Comparison of ENCODE assay signal across 12 mouse cellular contexts in the genomic region with DNA sequence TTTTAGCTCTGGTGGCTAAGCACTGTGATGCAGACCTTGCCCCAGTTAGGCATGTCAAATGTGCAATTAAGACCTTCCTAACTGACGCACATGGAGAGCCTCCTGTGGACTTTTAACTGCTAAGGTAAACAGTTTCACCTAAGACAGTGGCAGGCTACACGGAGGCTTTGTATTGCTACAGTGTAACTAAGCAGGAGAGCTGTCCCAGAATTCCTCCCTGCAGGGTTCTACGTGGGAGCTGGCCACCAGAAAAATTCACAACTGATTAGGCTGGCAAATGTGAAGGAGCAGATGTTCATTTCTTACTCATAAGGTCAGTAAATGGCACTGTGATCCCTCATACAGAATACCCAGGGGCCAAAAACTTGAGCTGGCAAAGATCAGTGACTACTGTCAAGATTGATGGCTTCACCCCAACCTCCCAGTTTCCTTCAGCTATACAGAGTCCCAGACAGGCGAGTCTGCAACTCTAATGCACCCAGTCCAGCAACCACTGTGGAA.
A peak's percentile ranks its signal among the peaks of the same experiment; 100 is the strongest.
DNase-seq lines count a peak whose midpoint lies in the region; ATAC-seq and TF ChIP-seq lines count a peak whose summit lies in the region.
"Had no signal": no experiment of that assay in that cellular context is flagged by ENCODE, and none has a peak within 500 bp of the region (broad histone marks: within the 10 kb centered on the region; RNA-seq: fewer than 3 reads in every experiment).

No protein-coding gene starts in this region.

- no peak overlapping the region for H3K4me2 ChIP-seq in heart, embryonic 12.5 days
- no peak overlapping the region for H3K4me2 ChIP-seq in lung, embryonic 14.5 days
- no peak overlapping the region for H3K4me2 ChIP-seq in hindbrain, embryonic 16.5 days (ENCODE audit: low read length)
- H3K4me2 ChIP-seq in stomach, embryonic 14.5 days (replicated peaks; ENCODE audit: low read depth, low read length) = no peak overlapping the region

- WGBS in heart, embryonic 12.5 days = 31% methylated on average over 4 of the region's 4 CpGs
- 14% methylated on average over 4 of the region's 4 CpGs for WGBS in lung, embryonic 14.5 days
- WGBS in hindbrain, embryonic 16.5 days = 43% methylated on average over 4 of the region's 4 CpGs
- 20% methylated on average over 4 of the region's 4 CpGs for WGBS in stomach, embryonic 14.5 days

- no peak for ATAC-seq in heart, embryonic 12.5 days (ENCODE audit: insufficient number of reproducible peaks, low FRiP score)
- ATAC-seq in lung, embryonic 14.5 days (ENCODE audit: insufficient read depth) = peak; percentile 52; the same call in 1 of the 2 replicates
- ATAC-seq in hindbrain, embryonic 16.5 days = peak; percentile 83
- ATAC-seq in stomach, embryonic 14.5 days (ENCODE audit: insufficient number of reproducible peaks, insufficient read depth, low FRiP score, low read depth) = peak; percentile 73; the same call in 1 of the 2 replicates

- H3K9me3 ChIP-seq in heart, embryonic 12.5 days (replicated peaks) = no peaks in the 10 kb centered on the region
- no peaks in the 10 kb centered on the region for H3K9me3 ChIP-seq in lung, embryonic 14.5 days (ENCODE audit: low read depth, low read length)
- no peaks in the 10 kb centered on the region for H3K9me3 ChIP-seq in hindbrain, embryonic 16.5 days (ENCODE audit: control insufficient read depth, low read length)
- H3K9me3 ChIP-seq in stomach, embryonic 14.5 days (ENCODE audit: control insufficient read depth, low read depth, low read length) = no peaks in the 10 kb centered on the region

- no peak for DNase-seq in heart, adult 8-10 months (ENCODE audit: low spot score)
- peak; percentile 12 for DNase-seq in lung, embryonic 14.5 days
- DNase-seq in lung, adult 18-20 months = no peak
- no peak for DNase-seq in frontal cortex, adult 2 months (ENCODE audit: extremely low spot score in 1 of 2, low spot score in 1 of 2)
- no peak for DNase-seq in layer of hippocampus, postnatal 25 days (ENCODE audit: extremely low spot score in 1 of 2, low spot score in 1 of 2)
- DNase-seq: gastrocnemius, postnatal 25 days; lung, postnatal 36 days; right cerebral cortex, postnatal 14 days; thymus, postnatal 25 days had no signal

- no peak for TF ChIP-seq CTCF in lung, embryonic 14.5 days (IDR thresholded peaks at IDR 0.05; ENCODE audit: low read depth)

- H3K27ac ChIP-seq in heart, embryonic 12.5 days (ENCODE audit: poor library complexity, severe bottlenecking) = peak overlapping the region; percentile 25; the same call in 1 of the 2 replicates
- H3K27ac ChIP-seq in lung, embryonic 14.5 days (ENCODE audit: low read depth) = no peak overlapping the region
- H3K27ac ChIP-seq in hindbrain, embryonic 16.5 days (ENCODE audit: low read depth, low read length) = no peak overlapping the region
- no peak overlapping the region for H3K27ac ChIP-seq in stomach, embryonic 14.5 days (ENCODE audit: low read length)

- no peak overlapping the region for H3K9ac ChIP-seq in heart, embryonic 12.5 days
- no peak overlapping the region for H3K9ac ChIP-seq in lung, embryonic 14.5 days
- no peak overlapping the region for H3K9ac ChIP-seq in hindbrain, embryonic 16.5 days (ENCODE audit: low read depth, low read length)
- H3K9ac ChIP-seq in stomach, embryonic 14.5 days (replicated peaks; ENCODE audit: low read depth, low read length) = no peak overlapping the region

- no peak overlapping the region for H3K4me3 ChIP-seq in heart, embryonic 12.5 days
- H3K4me3 ChIP-seq in lung, embryonic 14.5 days (ENCODE audit: low read depth, low read length) = no peak overlapping the region
- H3K4me3 ChIP-seq in hindbrain, embryonic 16.5 days (ENCODE audit: low read length) = no peak overlapping the region
- no peak overlapping the region for H3K4me3 ChIP-seq in stomach, embryonic 14.5 days (ENCODE audit: low read depth, low read length)

- no peaks in the 10 kb centered on the region for H3K36me3 ChIP-seq in heart, embryonic 12.5 days
- H3K36me3 ChIP-seq in lung, embryonic 14.5 days (ENCODE audit: insufficient read depth) = no peaks in the 10 kb centered on the region
- no peaks in the 10 kb centered on the region for H3K36me3 ChIP-seq in hindbrain, embryonic 16.5 days (ENCODE audit: control insufficient read depth, insufficient read depth, low read length)
- no peaks in the 10 kb centered on the region for H3K36me3 ChIP-seq in stomach, embryonic 14.5 days (ENCODE audit: control insufficient read depth, insufficient read depth, low read length)

- peaks cover 19% of the 10 kb centered on the region; the same call in 1 of the 2 replicates for H3K4me1 ChIP-seq in heart, embryonic 12.5 days (replicated peaks)
- peaks cover 5% of the 10 kb centered on the region; the same call in 1 of the 2 replicates for H3K4me1 ChIP-seq in lung, embryonic 14.5 days (ENCODE audit: insufficient read depth)
- 0 out of 2 replicates have a peak, but pooled peaks cover 3% of the 10 kb centered on the region for H3K4me1 ChIP-seq in hindbrain, embryonic 16.5 days (ENCODE audit: control insufficient read depth, insufficient read depth, low read depth, low read length)
- no peaks in the 10 kb centered on the region for H3K4me1 ChIP-seq in stomach, embryonic 14.5 days (ENCODE audit: control insufficient read depth, insufficient read depth, low read length)

- no peaks in the 10 kb centered on the region for H3K27me3 ChIP-seq in heart, embryonic 12.5 days (replicated peaks)
- H3K27me3 ChIP-seq in lung, embryonic 14.5 days (ENCODE audit: insufficient read depth, low read length) = no peaks in the 10 kb centered on the region
- H3K27me3 ChIP-seq in hindbrain, embryonic 16.5 days (replicated peaks; ENCODE audit: control insufficient read depth, insufficient read depth, low read length) = no peaks in the 10 kb centered on the region
- H3K27me3 ChIP-seq in stomach, embryonic 14.5 days (ENCODE audit: control insufficient read depth, insufficient read depth, low read length) = no peaks in the 10 kb centered on the region
